Mouse (Mus musculus) urinary bladder, postnatal 36 days (tissue): ENCODE results near the gene Hmox1.

Experiments used
- DNase-seq, 2 experiments: peaks; one replicate each; pipeline ENCODE4 v3.0.0; 2022; ENCODE audit warnings: low spot score in 2 of 2, mixed read lengths in 1 of 2

The Hmox1 gene

DNA sequence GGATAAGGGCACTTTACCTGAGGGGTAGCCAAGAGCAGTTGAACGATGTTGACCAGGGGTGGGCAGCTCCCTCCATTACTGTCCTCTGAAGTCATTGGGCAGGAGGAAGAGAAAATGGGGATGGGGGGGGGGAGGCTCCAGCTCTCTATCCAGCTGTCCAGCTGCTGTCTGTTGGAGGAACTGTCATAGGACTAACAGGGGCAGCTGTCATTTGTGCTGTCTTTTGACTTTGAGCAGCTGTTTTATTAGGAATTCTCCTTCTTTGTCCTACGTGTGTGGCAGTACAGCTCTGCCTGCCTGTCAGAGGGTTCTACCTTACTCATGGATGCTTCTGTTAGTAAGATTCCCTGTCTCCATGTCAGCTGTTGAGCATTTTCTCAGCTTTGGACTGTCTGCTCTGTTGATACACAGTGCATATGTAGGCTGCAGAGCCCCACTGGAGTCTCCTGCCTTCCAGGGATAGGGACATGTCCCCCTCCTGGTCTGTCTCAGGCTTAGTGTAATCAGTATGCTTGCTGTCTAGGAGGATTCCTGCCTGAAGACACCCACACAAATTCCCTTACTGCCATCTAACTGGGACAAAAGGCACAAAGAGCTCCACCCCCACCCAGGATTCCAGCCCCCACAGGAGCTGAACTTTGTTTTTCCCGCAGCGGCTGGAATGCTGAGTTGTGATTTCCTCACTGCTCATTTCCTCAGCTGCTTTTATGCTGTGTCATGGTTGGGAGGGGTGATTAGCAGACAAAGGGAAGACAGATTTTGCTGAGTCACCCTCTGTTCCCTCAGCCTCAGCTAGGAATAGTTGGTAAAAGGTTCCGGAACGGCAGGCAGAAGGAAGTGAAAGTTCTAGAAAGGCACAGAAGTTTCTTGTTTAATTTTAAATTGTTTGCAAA is 4.2 kb upstream of the Hmox1 start:
- peak; percentile 74 to 77 for DNase-seq

DNA sequence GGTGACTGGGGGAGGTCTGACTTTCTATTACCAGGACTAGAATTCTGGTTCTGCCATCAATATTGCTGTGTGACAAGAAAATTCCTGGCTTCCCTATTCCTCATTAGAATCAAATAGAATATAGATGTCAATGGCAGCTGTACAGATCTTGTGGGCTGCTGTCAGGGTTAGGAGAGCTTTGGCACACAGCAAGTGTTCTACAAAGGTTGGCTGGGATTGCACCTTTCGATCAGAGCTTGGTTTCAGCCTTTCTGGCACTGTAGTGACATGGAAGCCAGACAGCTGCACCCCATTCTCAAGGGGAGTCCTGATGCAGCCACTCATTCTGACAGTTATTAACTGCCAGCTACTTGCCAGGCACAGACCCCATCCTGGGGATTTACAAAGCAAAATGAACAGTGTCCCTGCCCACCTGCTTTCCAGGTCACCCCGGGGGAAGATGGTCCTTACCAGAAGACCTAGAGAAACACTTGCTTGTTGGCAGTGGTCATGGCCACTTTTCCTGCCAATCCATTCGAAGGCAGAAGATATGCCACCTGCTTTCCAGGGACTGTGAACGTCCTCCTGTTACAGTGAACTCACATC is 2.5 kb upstream of the Hmox1 start:
- no peak for DNase-seq

DNA sequence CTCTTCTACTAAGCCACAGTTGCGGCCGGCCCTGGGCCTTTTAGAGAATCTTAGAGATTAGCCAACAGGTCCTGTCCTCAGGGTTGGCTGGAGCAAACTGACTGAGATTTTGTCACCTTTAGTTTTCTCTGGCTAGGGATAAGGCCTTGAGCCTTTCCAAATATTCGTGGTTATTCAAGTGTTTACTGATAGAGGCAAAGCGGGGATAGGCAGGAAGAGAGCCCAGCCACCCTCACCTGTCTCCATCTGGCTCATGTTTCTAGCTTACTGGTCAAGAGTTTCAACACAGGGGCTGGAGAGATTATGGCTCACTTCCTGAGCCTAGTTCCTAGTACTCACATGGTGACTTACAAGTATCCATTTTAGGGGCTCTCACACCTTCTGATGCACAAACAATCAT is 9.5 kb downstream of the Hmox1 start:
- DNase-seq: no peak

DNA sequence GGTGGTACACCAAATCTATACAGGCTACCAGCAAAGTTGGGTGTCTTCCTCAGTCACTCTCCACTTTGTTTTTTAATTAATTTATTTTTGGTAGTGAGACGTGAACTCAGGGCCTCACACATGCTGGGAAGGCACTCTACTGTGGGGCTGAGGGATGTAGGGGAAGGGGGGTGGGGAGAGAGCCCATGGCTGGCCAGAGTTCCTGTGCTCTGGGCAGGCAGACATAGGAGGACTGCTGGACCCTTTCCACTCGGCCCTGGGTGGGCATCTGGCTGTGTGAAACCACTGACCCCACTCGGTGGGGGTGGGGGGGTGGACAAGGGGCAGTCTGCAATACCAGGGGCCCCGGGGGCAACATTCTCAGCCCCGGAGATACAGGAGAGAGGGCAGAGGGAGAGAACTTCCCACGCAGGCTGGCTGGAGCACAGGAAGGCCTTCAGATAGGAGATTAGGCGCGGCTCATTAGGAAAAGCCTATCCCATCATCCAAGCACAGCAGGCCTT is 10.0 kb downstream of the Hmox1 start:
- no peak for DNase-seq

DNA sequence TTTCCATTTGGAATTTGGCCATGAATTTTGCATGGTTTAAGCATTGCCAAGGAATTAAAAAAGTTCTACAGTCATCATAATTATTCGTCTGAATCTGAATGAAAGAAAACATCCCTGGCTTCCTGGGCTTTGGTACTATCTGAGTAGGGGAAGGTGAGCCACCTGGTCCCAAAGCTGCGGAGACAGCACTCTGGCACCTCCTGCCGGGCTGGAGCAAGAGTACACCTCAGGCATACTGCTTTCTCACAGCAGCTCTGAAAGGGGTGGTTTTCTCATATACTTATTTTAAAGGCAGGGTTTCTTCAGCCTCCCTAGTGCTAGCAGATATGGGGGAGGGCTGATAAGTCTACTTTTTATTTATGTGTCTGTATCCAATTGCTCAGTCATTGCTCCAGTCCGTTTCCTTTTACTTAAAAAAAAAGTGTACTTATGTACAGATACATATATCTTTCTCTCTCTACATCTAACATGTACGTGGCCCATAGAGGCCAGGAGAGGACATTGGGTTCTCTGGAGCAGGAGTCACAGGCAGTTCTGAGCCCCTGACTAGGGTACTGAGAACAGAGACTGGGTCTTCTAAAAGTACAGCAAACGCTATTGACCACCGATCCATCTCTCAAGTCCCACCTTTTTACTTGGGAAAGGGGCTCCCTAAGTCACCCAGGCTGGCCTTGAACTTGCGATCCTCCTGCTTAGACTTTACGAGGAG is 15.3 kb downstream of the Hmox1 start:
- DNase-seq: peak; percentile 67 to 84

DNA sequence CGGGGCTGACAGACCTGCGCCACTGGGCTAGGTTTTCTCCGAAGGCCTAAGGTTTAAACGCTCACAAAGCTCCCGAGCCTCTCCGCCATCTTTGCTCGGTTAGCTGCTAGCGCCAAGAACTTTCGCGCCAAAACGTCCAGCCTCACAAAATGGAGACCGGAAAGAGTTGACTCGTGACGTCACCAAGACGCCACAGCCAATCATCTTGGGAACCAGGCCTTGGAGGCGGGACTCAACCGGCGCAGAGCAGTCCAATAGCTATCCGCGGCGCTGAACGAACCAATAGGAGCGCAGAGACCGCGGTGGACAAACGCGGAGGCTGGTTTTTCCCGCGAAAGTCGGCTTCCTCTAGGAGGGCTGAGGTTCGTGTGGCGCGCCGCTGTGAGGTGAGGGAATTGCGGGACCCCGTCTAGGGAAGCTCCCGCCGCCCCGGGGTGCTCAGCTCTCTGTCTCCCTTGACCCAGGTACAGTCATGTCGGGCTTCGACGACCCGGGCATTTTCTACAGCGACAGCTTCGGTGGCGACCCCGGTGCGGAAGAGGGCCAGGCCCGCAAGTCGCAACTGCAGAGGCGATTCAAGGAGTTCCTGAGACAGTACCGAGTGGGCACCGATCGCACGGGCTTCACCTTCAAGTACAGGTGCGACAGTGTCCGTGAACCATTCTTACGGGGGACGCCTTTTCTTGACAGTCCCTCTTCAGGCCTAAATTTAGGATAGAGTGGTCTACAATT is 16.0 kb downstream of the Hmox1 start, which contains the start of gene Mcm5:
TSS of gene Mcm5 (plus strand) at position 334 of the 732 bp plus-strand sequence.
- peak; percentile 98 to 99 for DNase-seq

DNA sequence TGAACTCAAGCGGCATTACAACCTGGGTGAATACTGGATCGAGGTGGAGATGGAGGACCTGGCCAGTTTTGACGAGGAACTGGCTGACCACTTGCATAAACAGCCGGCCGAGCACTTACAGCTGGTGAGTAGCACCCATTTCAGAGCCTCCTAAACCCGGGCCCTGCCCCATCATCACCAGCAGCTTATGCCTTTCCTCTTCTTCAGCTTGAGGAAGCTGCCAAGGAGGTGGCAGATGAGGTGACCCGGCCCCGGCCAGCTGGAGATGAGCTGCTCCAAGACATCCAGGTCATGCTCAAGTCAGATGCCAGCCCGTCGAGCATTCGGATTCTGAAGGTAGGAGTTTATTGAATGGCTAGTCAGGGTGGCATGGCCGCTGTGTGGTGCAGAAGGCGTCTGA is 16.7 kb downstream of the Hmox1 start:
- DNase-seq: no peak

DNA sequence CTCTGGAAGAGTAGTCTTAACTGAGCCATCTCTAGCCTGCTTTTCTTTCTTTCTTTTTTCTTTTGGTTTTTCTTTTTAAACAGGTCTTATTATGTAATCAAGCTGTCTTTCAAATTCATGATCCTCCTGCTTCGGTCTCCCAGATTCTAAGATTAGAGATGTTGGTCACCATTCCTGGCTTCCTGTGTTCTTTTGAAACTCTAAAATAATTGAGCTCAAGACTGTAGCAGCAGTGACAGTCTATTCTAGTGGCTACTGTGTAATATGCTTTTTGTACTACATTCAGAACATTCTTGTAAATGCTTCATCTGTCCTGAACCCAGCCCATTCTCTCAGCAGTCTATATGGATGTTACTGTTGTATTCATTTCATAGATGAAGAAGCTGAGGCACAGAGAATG is 25.1 kb downstream of the Hmox1 start:
- DNase-seq: no peak

DNA sequence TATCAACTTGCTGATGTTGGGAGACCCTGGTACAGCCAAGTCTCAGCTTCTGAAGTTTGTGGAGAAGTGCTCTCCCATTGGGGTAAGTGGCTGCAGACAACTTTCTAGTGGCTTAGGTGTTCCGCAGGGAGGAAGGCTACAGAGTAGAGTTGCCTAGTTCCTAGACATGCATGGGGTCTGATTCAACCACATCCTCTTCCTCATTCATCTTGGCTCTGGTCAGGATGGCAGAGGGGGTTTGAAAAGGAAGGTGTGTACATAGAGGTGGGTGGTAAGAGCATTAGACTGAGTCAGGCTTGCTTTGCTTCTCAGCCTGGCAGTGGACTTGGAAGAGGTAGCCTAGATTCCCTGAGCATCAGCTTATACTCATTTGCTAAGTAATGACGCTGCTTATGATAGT is 25.9 kb downstream of the Hmox1 start:
- no peak for DNase-seq

DNA sequence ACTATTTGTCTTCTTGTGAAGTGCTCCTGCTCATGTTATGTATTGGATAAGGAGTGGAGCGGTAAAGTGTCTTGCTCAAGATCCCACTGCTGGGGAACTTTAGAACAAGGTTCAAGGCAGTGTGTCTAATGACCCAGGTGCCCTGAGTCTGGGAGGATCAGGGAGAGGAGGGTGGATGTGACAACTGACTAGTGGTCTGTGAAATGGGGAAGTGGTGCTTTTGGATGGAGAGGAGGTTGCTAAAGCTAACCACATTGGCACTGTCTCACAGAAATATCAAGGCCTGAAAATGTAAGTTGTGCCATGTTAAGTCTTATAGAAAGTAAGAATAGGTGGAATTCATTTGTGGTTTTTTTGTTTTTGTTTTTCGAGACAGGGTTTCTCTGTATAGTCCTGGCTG is 26.3 kb downstream of the Hmox1 start:
- DNase-seq: no peak

DNA sequence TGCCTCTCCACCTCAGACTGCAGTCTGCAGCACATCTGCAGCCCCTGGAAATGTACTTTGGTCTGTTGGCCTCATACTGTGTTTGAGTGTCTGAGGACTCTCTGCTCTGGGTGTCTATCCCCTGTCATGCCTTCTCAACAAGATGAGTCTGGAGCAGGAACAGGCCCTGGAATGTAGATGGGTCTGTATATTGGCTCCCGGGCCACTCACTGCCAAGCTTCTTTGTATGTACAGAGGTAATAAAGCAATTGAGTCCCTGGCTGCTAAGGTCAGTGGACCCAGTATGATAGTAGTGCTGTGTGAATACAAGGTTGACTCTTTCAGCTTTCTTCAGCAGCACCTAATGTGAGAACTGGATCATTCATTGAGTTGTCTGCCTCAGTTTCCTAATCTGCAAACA is 34.0 kb downstream of the Hmox1 start:
- DNase-seq: no peak

DNA sequence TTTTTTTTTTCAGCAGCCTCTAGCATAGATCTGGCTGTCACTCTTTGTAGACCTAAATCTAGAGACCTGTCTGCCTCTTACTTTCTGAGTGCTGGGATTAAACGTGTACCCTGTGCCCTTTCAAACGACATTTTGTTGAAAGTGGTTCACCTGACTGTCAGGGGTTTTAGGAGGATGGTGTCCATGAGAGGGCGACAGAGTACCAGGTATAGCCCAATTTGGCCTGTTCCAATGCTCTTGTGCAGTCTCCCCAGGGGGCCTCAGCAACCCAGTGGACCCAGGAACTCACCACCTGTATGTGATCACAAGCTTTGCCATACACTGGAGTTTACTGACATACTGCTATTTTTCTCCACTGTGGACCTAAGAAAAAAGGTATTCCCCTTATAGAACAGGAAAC is 39.1 kb downstream of the Hmox1 start:
- DNase-seq: peak; percentile 23 to 34

DNA sequence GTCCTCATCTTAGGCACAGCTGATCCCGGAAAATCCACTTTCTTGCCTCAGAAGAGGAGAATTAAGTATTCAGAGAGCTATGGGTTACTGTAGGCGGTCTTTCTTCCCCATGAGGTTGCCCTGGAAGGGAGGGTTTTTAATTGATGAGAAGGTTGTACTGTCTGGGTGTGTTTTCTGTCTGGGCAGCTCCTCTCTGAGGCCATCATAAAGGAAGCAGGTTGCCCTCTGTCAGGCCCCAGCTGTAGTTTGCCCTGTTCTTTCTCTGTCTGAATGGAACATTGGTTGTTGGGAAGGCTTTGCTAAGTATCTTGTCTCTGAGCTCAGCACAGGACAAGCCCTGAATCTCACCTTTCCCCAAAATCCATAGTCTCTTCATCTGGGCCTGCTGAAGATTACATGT is 40.0 kb downstream of the Hmox1 start:
- no peak for DNase-seq

DNA sequence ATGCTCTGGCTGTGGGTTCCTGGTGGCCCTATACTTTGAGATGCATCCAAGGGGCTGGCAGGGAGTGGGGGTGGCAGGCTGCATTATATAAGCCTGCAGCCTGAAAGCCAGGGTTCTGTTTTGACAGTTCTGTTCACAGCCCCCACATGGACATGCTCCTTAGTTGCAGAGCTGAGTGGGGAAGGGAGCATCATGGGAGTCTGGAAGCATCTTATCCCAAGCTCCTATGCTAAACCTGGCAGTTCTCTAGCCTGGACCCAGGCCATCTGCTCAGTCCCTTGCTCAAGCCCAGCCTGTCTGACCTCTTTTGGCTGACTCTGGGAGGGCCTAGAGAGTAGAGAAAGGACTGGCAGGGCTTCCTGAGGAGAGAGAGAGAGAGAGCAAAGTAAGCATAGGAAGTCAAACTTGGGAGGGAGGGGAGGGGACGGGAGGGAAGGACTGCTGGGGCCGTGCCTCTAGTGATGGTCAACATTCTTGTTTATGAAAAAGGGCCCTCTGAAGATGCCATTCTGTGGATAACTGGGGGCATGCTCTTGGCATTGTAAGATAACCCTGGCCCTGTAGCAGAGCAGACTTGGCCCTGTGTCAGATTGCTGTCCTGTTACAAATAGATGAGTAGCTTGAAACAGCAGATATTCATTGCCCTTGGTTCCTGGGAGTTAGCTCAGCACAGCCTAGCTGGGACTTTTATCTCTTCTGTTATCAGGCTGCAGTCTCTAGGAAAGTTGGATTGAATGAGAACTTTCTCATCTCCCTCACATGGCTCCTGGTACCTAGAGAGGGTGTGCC is 41.4 kb downstream of the Hmox1 start:
- peak; percentile 10 to 38 for DNase-seq

DNA sequence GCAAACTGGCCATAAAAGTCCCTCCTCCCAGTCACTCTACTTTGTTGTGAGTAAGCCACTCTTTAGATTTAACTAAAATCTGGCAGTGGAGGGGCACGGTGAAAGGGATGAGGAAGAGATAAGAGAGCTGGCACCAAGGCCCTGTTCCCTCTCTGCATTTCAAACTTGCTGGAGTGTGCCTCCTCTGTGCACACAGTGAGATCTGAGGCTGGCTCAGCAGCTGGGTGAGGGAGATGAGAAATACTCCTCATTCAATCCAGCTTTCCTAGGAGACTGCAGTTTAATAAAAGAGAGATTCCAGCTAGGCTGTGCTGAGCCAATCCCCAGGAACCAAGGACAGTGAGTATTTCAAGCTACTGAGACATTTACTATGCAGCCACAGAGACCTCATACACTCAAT is 42.3 kb downstream of the Hmox1 start:
- no peak for DNase-seq

DNA sequence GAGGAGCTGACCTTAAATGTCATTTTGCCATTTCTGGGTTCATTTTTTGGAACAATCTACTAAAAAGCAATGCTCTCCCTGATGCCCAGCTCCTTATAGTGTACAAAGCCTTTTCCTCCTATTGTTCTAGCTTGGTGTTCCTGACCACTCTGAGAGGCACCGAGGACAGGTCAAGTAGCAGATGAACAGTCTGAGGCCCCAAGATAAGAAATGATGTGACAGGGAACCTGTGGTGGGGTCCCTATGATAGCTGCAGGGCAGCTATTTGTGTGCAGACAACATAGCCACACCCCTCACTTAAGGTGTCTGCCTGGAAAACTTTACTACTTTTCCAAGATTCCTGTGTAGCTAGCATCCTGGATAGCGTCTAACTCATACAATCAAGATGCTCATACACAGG is 42.8 kb downstream of the Hmox1 start:
- no peak for DNase-seq

DNA sequence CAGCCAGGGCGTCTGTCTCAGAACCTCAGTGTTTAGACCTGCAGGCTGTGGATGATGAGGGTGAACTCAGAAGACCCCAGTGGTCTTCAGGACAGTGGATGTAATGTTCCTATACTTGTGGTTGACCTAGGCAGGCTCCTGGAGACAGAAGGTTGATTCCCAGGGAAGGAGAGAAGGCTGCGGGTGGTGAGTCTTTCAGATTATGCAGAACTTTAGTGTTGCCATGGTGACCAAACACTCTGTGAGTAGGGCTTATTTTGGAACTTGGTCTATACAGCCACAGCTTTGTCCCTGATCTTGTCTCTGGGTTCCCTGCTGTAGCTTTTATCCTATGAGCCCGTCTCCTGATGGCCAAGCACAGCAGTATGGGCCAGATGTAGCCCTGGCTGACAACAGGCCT is 44.1 kb downstream of the Hmox1 start:
- DNase-seq: no peak
